22 mouse cellular contexts compared by ENCODE assay signal in the genomic region with DNA sequence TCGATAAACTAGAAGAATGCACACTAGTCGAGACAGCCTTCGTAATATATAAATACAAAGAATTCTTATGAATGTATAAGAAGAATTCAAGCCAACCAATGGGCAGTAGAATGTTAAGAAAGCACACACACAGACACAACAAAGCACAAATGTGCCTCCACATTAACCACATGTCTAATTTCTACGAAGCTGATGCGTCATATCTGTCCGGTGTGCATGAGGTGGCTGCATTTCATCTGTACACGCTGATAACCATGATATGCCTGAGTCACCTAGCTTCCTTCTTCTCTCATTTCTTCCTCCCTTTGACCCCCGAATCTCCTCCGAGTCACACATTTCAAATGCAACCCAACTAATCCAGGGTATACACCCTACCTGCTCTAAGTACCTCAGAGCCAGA. TPM values are rescaled to one million over a fixed set of nuclear protein-coding genes. Genes with fewer than 3 reads are reported as not detected.
DNase-seq lines count a peak whose midpoint lies in the region; ATAC-seq and TF ChIP-seq lines count a peak whose summit lies in the region.
"Had no signal": no experiment of that assay in that cellular context is flagged by ENCODE, and none has a peak within 500 bp of the region (broad histone marks: within the 10 kb centered on the region; RNA-seq: fewer than 3 reads in every experiment).

No protein-coding gene starts in this region.

- H3K4me3 ChIP-seq in G1E (ENCODE audit: low read depth, low read length), result no peak overlapping the region
- H3K4me3 ChIP-seq in stomach, postnatal 0 days (ENCODE audit: low read depth, low read length), result no peak overlapping the region
- H3K4me3 ChIP-seq in liver, postnatal 0 days (ENCODE audit: low read depth, low read length), result no peak overlapping the region
- H3K4me3 ChIP-seq: heart, embryonic 15.5 days; kidney, embryonic 15.5 days; limb, embryonic 15.5 days; liver, embryonic 15.5 days; midbrain, embryonic 12.5 days had no signal

- H3K27ac ChIP-seq in stomach, postnatal 0 days (replicated peaks), result no peak overlapping the region
- no peak overlapping the region for H3K27ac ChIP-seq in liver, postnatal 0 days (ENCODE audit: low read depth)
- H3K27ac ChIP-seq: heart, embryonic 15.5 days; hindbrain, embryonic 14.5 days; kidney, embryonic 15.5 days; limb, embryonic 15.5 days; liver, embryonic 15.5 days; midbrain, embryonic 12.5 days had no signal

- TF ChIP-seq CTCF in G1E (IDR thresholded peaks at IDR 0.05; ENCODE audit: low read depth, low read length), result no peak
- TF ChIP-seq CTCF in stomach, postnatal 0 days (IDR thresholded peaks at IDR 0.05; ENCODE audit: low read depth), result no peak
- no peak for TF ChIP-seq CTCF in liver, postnatal 0 days (IDR thresholded peaks at IDR 0.05; ENCODE audit: low read depth)

- peak; percentile 37; the same call in 1 of the 2 replicates for ATAC-seq in G1E (ENCODE audit: extremely low read depth, insufficient number of reproducible peaks, low FRiP score, poor library complexity, severe bottlenecking)
- peak; percentile 10 for ATAC-seq in common myeloid progenitor, adult 5-6 weeks (replicated peaks; ENCODE audit: low read depth, poor library complexity, severe bottlenecking)
- peak; percentile 77; the same call in 1 of the 2 replicates for ATAC-seq in megakaryocyte-erythroid progenitor cell, adult 5-6 weeks (replicated peaks; ENCODE audit: low FRiP score, low TSS enrichment, poor library complexity, severe bottlenecking)
- peak; percentile 58; the same call in 1 of the 2 replicates for ATAC-seq in stomach, postnatal 0 days (ENCODE audit: low FRiP score, low TSS enrichment)
- ATAC-seq in liver, postnatal 0 days, result no peak

- 86% methylated on average over 9 of the region's 9 CpGs for WGBS in stomach, postnatal 0 days
- WGBS in liver, postnatal 0 days (ENCODE audit: insufficient replicate concordance), result 62% methylated on average over 9 of the region's 9 CpGs

- DNase-seq in G1E (ENCODE audit: low spot score), result no peak
- DNase-seq in stomach, postnatal 0 days (ENCODE audit: low spot score), result no peak
- no peak for DNase-seq in cerebellum, adult 11 months
- DNase-seq in adrenal gland, postnatal 36 days, result no peak
- DNase-seq in liver, postnatal 0 days, result no peak
- DNase-seq: adrenal gland, postnatal 10 days; cerebellum, adult 9-10 months; heart, postnatal 4 days; kidney, adult 11 months; left cerebral cortex, postnatal 4 days; lung, postnatal 4 days; right cerebral cortex, postnatal 14 days had no signal

- peaks cover 12% of the 10 kb centered on the region for H3K27me3 ChIP-seq in G1E (ENCODE audit: insufficient read depth, low read length)
- no peaks in the 10 kb centered on the region for H3K27me3 ChIP-seq in stomach, postnatal 0 days (ENCODE audit: control insufficient read depth, insufficient read depth, low read length)
- H3K27me3 ChIP-seq in liver, postnatal 0 days (ENCODE audit: insufficient read depth, low read length), result no peaks in the 10 kb centered on the region
- H3K27me3 ChIP-seq: heart, embryonic 15.5 days; limb, embryonic 15.5 days; liver, embryonic 15.5 days; midbrain, embryonic 12.5 days had no signal

- H3K9me3 ChIP-seq in G1E (replicated peaks), result no peaks in the 10 kb centered on the region
- H3K9me3 ChIP-seq in stomach, postnatal 0 days (ENCODE audit: control insufficient read depth, low read length), result no peaks in the 10 kb centered on the region
- no peaks in the 10 kb centered on the region for H3K9me3 ChIP-seq in liver, postnatal 0 days (ENCODE audit: low read length)
- H3K9me3 ChIP-seq: heart, embryonic 15.5 days; kidney, embryonic 15.5 days; limb, embryonic 15.5 days; liver, embryonic 15.5 days; midbrain, embryonic 12.5 days had no signal

- peaks cover 26% of the 10 kb centered on the region for H3K4me1 ChIP-seq in G1E (ENCODE audit: insufficient read depth, low read depth, low read length)
- peaks cover 2% of the 10 kb centered on the region; the same call in 1 of the 2 replicates for H3K4me1 ChIP-seq in stomach, postnatal 0 days (replicated peaks; ENCODE audit: control insufficient read depth, insufficient read depth)
- peaks cover 8% of the 10 kb centered on the region; the same call in 1 of the 2 replicates for H3K4me1 ChIP-seq in liver, postnatal 0 days (ENCODE audit: insufficient read depth)
- H3K4me1 ChIP-seq: midbrain, embryonic 12.5 days had no signal

- H3K4me2 ChIP-seq in stomach, postnatal 0 days (replicated peaks; ENCODE audit: low read depth), result no peak overlapping the region
- H3K4me2 ChIP-seq in liver, postnatal 0 days (ENCODE audit: low read depth, low read length), result no peak overlapping the region
- H3K4me2 ChIP-seq: heart, embryonic 15.5 days; hindbrain, embryonic 14.5 days; kidney, embryonic 15.5 days; limb, embryonic 15.5 days; liver, embryonic 15.5 days; midbrain, embryonic 12.5 days had no signal

- H3K36me3 ChIP-seq in G1E (replicated peaks), result no peaks in the 10 kb centered on the region
- no peaks in the 10 kb centered on the region for H3K36me3 ChIP-seq in stomach, postnatal 0 days (ENCODE audit: control insufficient read depth, insufficient read depth, low read length)
- no peaks in the 10 kb centered on the region for H3K36me3 ChIP-seq in liver, postnatal 0 days (replicated peaks; ENCODE audit: insufficient read depth, low read length)
- H3K36me3 ChIP-seq: heart, embryonic 15.5 days; kidney, embryonic 15.5 days; limb, embryonic 15.5 days; liver, embryonic 15.5 days; midbrain, embryonic 12.5 days had no signal

- H3K9ac ChIP-seq in stomach, postnatal 0 days (ENCODE audit: low read length), result no peak overlapping the region
- H3K9ac ChIP-seq in liver, postnatal 0 days (replicated peaks), result no peak overlapping the region
- H3K9ac ChIP-seq: heart, embryonic 15.5 days; hindbrain, embryonic 14.5 days; kidney, embryonic 15.5 days; limb, embryonic 15.5 days; liver, embryonic 15.5 days; midbrain, embryonic 12.5 days had no signal

- TF ChIP-seq EP300 in stomach, postnatal 0 days (optimal IDR thresholded peaks at IDR 0.05), result no peak
- no peak for TF ChIP-seq EP300 in liver, postnatal 0 days (IDR thresholded peaks at IDR 0.05; ENCODE audit: low read depth)

RNA-seq across cellular contexts. Expression of gene Fgl2, which starts 12.5 kb away (rescaled TPM):
- total RNA-seq in G1E (2014; fragmentation: Nextera tagmentation) (6.0 and 6.5 TPM in 2 replicates), G1E (2017) (8.9 and 9.7 TPM in 2 replicates)
- 1.6 TPM in 2 replicates for polyA plus RNA-seq in G1E (2012)
- total RNA-seq in common myeloid progenitor, adult 5-6 weeks (2017), result 17.9 and 20.7 TPM in 2 replicates
- total RNA-seq in megakaryocyte-erythroid progenitor cell, adult 5-6 weeks (2014; fragmentation: Nextera tagmentation), result 1.2 and 1.8 TPM in 2 replicates
- 1.6 and 5.8 TPM in 2 replicates for total RNA-seq in megakaryocyte-erythroid progenitor cell, adult 5-6 weeks (2017)
- 10.3 and 14.4 TPM in 2 replicates for polyA plus RNA-seq in stomach, postnatal 0 days (2015; fragmentation: Nextera tagmentation; extraction: Ambion mirVana)
- total RNA-seq in adrenal gland, postnatal 36 days (2021), result 10 to 100 TPM in 1 of 2 experiments, 1 to 10 TPM in 1; 5.8 to 10.1 TPM
- polyA plus RNA-seq in liver, postnatal 0 days (2015; fragmentation: Nextera tagmentation; extraction: Ambion mirVana), result 3.2 and 3.5 TPM in 2 replicates

RNA-seq across cellular contexts. Expression of gene Ccdc146, which starts 39.5 kb away (rescaled TPM):
- total RNA-seq in G1E (2014; fragmentation: Nextera tagmentation) (not detected in 2 replicates), G1E (2017) (0.22 TPM in 1 of 2 replicates, not detected in the other)
- not detected in 2 replicates for polyA plus RNA-seq in G1E (2012)
- total RNA-seq in common myeloid progenitor, adult 5-6 weeks (2017), result not detected in 2 replicates
- total RNA-seq in megakaryocyte-erythroid progenitor cell, adult 5-6 weeks (2014; fragmentation: Nextera tagmentation), result not detected in 2 replicates
- not detected in 2 replicates for total RNA-seq in megakaryocyte-erythroid progenitor cell, adult 5-6 weeks (2017)
- 0.22 and 0.24 TPM in 2 replicates for polyA plus RNA-seq in stomach, postnatal 0 days (2015; fragmentation: Nextera tagmentation; extraction: Ambion mirVana)
- total RNA-seq in adrenal gland, postnatal 36 days (2021), result under 1 TPM; 0.13 to 0.17 TPM
- 0.06 and 0.09 TPM in 2 replicates for polyA plus RNA-seq in liver, postnatal 0 days (2015; fragmentation: Nextera tagmentation; extraction: Ambion mirVana)
- total RNA-seq: ES-E14 had no signal
- polyA plus RNA-seq: kidney, embryonic 15.5 days; limb, embryonic 15.5 days; liver, embryonic 15.5 days; spleen, adult 2 months had no signal

RNA-seq across cellular contexts. Expression of gene Fam185a, which starts 39.8 kb away (rescaled TPM):
- total RNA-seq in G1E (2014; fragmentation: Nextera tagmentation), result 11.1 and 14.2 TPM in 2 replicates
- 8.1 and 9.5 TPM in 2 replicates for total RNA-seq in G1E (2017)
- polyA plus RNA-seq in G1E (2012), result 2.3 and 2.8 TPM in 2 replicates
- 10.9 and 13.1 TPM in 2 replicates for total RNA-seq in common myeloid progenitor, adult 5-6 weeks (2017)
- 12.4 and 15.2 TPM in 2 replicates for total RNA-seq in megakaryocyte-erythroid progenitor cell, adult 5-6 weeks (2014; fragmentation: Nextera tagmentation)
- total RNA-seq in megakaryocyte-erythroid progenitor cell, adult 5-6 weeks (2017), result 10.8 and 25.8 TPM in 2 replicates
- polyA plus RNA-seq in stomach, postnatal 0 days (2015; fragmentation: Nextera tagmentation; extraction: Ambion mirVana), result 3.5 and 3.8 TPM in 2 replicates
- total RNA-seq in adrenal gland, postnatal 36 days (2021), result 10 to 100 TPM; 15.1 to 15.9 TPM
- polyA plus RNA-seq in liver, postnatal 0 days (2015; fragmentation: Nextera tagmentation; extraction: Ambion mirVana), result 2.7 and 3.0 TPM in 2 replicates
